Mouse (Mus musculus) thymus, postnatal 4 days (tissue): Measurements from ENCODE around the gene Prr15l.

Source experiments
- DNase-seq: peaks from one replicate; pipeline ENCODE4 v3.0.0; 2021

Prr15l gene

DNA sequence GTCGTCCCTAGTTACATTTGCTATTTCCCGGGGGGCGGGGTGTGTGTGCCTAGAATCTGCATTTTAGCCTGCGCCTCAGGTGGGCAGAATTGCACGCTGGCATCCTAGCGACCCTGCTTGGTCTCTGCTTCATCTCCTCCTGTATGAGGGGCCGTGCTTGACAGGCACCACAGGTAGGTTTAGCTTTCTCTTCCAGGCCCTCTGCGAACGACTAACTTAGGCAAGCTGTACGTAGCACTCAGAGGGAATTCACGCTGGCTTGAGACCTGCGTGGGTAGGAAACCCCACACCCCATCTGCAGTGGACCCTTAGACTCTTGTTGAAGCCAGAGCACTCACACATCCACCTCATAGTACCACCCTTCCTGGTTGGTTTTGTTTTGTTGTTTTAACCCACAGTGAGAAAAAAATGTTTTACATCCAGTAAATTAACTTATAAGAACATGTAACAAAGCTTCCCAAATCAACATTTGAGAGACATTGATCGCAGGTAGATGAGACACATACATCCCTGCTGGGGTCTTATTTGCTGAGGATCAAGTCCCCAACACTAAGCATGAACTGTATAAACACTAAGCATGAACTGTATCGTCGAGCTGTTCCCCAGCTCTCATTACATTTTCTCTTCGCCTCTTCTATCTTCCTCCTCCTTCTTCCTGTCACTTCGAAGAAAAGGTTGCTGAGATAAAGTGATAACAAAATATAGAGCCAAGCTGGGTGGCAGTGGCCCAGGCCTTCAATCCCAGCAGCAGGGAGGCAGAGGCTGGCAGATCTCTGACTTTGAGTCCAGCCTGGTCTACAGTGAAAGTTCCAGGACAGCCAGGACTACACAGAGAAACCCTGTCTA is 50.7 kb downstream of the Prr15l start:
- DNase-seq = peak; percentile 56

DNA sequence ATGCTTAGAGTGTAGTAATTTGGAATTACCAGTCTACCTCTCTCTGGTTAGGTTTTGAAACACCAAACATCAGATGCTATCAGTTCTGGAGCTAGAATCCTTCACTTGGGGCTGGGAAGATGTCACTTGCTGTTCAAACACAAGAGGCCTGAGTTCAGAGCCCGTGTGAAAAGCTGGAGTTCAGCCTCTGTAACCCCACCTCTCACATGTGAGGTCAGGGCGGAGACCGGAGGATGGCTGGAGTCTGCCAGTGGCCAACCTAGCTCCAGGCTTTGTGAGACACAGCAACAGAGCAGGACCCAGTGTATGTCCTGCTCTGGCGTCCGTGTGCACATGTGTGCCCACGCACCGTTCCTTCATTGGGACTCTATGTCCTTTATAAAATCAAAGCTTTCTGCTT is 51.4 kb downstream of the Prr15l start:
- no peak for DNase-seq

GRCm38 (mm10) chr11:96980021-96980420 is 52.1 kb downstream of the Prr15l start:
- no peak for DNase-seq

GRCm38 (mm10) chr11:96981461-96981860 is 53.6 kb downstream of the Prr15l start:
- no peak for DNase-seq

DNA sequence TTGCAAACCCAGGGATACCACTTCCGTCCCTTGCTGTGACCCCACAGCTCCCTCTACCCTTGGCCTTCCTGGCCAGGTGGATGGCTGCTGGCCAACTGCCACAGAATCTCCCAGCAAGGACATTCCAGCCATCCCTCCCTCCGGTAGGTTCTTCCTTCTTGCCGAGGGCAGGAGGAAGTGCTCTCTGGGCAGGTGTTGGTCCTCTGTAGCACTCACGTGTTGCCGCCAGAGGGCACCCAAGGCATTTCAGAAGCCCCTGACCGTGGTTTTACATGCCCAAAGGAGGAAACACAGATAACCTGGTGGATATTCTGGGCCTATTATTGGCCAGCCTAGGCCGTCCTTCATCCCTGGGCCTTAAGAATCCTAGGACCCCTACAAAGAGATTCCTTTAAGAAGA is 54.5 kb downstream of the Prr15l start:
- DNase-seq = peak; percentile 91

GRCm38 (mm10) chr11:96982859-96983258 is 55.0 kb downstream of the Prr15l start, which contains the start of gene Sp2:
Gene Sp2 (minus strand): TSS chr11:96982959.
- no peak for DNase-seq

DNA sequence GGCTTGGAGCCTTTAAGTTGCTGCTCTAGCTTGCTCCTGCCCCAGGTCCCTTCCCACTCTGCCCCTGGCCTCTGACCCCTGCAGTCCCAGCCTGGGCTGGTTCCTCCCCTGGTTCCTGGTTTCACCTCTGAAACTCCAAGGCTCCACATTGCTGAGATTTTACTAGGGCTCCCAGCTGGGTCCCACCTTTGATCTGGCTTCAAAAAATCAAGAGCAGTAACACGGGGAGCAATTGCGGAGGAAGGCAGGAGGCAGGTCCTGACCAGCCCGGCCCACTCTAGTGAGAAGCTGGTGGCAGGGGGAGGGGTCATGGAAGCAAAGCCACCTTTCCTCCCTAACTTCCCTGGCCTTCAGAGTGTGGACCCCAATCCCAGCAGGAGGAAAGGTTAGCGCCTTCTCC is 57.0 kb downstream of the Prr15l start:
- DNase-seq = no peak

- DNase-seq = peak; percentile 37
These were observed 58.6 kb downstream of the Prr15l start for GRCm38 (mm10) chr11:96986463-96986862.
